Mouse (Mus musculus): ENCODE measurements around the gene Eps8l3.

Gene Eps8l3

DNA sequence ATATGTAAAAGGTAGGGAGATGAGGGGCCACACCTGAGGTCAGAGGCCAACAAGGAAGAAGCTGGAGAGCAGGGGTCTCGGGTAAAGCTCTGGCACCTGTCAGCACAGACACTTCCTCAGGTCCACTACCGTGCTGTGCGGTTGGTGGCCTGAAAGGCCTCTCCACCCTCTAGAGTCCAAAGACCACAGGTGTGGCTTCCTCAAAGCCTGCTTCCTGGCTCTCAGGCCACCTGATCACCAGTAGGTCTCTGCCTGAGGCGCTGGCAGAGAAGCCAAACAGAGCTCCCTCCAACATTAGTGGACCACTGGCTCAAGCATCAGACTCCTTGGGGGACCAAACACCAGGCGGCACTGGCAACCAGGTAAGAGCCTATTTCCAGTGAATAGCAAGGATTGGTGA lies at the start of gene Eps8l3:
Gene Eps8l3 (plus strand): TSS at position 225 of the 400 bp plus-strand sequence.
- DNase-seq (ENCODE audit: low spot score in 2 of 2) = no peak

- no peak for DNase-seq (ENCODE audit: low spot score in 2 of 2)
Observed at GRCm38 (mm10) chr3:107827873-107828405, 49.1 kb upstream of the Eps8l3 start.

DNA sequence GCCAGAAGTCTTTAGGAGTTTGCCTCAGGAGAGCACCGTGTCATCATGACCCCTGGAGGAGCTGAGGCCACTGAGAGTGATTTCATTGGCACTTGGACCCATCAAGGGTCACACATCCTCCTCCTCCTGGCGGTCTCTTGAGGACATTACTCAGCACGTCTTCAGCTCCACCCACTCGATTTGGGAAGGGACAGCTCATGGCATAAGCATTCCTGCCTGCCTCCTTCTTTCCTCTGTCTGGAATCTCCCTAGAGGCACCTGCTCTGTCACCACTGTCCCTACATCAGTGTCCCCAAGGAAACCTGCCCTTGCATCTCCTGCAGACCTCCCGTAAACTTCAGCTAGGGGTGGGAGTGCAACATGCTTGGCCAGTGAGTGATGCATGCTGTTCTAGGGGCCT lies 48.5 kb upstream of the Eps8l3 start:
- DNase-seq (ENCODE audit: low spot score in 2 of 2) = no peak

GRCm38 (mm10) chr3:107828997-107829396 lies 48.0 kb upstream of the Eps8l3 start:
- DNase-seq (ENCODE audit: low spot score in 2 of 2) = no peak

GRCm38 (mm10) chr3:107829625-107830024 lies 47.4 kb upstream of the Eps8l3 start:
- DNase-seq (ENCODE audit: low spot score in 2 of 2) = peak; percentile 45 to 69

DNA sequence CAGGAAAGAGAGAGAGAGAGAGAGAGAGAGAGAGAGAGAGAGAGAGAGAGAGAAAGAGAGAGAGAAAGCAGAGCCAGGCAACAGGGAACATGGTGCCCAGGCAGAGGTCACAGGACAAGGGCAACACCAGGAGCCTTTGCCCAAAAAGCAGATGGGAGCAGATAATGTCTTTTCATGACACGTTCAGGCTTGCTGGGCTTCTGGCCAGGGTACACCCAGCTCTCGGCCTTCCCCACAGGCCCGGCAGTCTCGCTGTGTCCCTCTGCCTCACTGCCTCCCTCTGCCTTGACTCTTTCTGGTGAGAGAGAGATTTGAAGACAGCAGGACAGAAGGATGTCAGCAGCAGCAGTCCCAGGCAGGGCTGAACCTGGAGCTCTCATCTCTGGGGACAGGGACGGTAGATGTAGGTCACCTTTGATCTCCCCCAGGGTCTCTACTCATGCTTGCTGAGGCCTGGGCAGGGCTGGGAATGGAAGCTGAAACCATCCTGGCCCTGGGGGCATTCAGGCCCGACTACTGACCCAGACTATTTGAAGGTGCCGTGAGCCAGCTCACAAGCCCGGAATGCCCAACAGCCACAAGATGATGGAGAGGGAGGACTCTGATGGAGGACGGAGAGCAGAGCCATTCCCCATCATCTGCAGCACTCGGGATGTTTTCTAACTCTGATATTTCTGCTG lies 45.0 kb upstream of the Eps8l3 start:
- peak in 1 of 2 experiments; percentile 58 for DNase-seq (ENCODE audit: low spot score in 2 of 2)

DNA sequence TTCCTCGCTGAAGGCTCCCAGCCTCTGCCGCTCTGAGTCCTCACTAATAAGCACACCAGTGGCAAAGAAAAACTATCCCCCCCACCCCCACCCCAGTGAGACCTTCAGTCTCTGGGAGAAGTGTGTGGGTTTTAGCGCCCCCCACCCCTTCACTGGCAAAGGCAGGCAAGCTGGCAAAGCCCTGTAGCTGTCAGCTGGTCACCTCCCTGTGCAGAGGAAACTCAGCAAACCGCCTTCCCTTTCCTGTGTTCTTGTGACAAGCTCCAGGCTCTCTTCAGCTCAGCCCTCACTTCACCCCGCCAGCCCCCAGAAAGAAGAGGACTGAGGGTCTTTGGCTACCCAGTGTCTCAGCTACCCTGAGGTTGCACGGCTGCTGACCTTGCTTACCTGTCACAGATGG lies 44.4 kb upstream of the Eps8l3 start:
- no peak for DNase-seq (ENCODE audit: low spot score in 2 of 2)

GRCm38 (mm10) chr3:107833370-107833769 lies 43.7 kb upstream of the Eps8l3 start:
- DNase-seq (ENCODE audit: low spot score in 2 of 2) = no peak

- no peak for DNase-seq (ENCODE audit: low spot score in 2 of 2)
Observed at GRCm38 (mm10) chr3:107833872-107834341, 43.1 kb upstream of the Eps8l3 start.

DNA sequence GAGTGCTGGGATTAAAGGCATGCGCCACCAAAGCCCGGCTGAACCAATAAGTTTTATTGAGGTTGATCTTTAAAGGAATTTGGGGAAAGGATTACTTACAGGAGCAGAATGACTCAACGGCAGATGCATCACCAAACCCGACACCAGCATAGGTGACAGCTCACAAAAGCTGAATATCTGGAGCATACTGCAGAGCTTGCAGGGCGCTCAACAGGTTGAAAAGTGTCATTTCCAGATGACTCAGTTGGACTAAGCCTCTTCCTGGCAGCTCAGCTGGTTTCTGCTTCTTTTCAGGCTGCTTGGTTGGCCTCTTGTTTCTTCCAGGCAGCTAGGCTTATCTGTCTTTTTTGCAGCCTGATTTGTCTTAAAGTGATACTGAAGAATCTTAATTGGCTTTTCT lies 41.7 kb upstream of the Eps8l3 start:
- no peak for DNase-seq (ENCODE audit: low spot score in 2 of 2)

- no peak for DNase-seq (ENCODE audit: low spot score in 2 of 2)
Observed at GRCm38 (mm10) chr3:107839855-107840254, 37.2 kb upstream of the Eps8l3 start.

GRCm38 (mm10) chr3:107840855-107841254 lies 36.2 kb upstream of the Eps8l3 start:
- no peak for DNase-seq (ENCODE audit: low spot score in 2 of 2)

DNA sequence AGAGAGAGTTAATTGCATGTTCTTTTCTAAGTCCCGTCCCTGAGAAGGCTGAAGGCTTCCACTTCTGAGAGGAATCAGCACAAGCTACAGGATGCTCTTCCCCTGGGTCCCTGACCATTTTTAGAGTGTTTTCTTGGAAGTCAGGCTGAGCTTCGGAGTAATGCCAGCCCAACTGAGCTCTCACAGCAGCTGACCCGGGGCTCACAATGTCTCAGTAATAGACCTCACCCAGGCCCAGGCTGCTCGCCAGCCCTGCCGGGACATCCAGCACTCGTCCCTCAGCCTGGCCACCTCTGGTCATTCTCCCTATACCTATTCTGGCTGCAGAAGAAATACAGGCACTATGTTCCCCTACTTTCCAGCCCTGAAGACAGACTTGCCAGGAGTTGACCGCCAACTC lies 35.7 kb upstream of the Eps8l3 start:
- peak in 1 of 2 experiments; percentile 50 for DNase-seq (ENCODE audit: low spot score in 2 of 2)

DNA sequence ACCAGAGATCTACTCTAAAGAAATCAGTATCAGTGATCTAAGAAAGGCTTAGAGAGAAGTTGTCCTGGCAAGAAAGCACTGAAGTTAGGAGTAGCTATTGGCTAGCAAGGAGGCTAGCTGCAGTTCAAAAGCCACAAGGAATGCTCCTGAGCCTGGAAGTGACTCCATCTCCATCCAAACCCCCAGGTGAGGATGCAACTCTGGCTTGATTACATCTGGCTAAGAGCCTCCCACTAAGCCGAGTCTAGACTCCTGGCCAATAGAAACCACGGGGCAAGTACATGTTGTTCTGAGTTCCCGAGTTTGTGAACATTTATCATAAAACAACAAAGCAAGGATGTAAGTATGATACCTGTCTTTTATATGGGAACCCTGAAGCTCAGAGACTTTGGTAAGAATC lies 33.6 kb upstream of the Eps8l3 start:
- no peak for DNase-seq (ENCODE audit: low spot score in 2 of 2)

DNA sequence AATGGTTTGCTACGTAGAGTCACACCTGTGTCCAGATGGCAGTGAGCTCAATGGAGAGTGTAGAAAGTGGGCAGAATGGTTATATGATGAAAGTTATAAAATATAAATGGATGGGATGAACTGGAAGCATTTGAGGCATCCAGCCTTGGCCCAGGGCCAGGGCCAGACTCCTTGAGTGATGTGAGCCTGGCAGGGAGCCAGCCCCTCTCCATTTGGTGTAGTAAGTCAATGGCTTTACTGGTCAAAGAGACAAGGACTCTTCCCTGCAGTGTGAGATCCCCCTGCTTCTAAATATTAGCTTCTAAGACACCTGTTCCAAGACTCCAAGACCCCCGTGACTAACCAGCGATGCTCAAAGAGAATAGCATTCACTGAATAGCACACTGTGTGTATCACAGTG lies 33.0 kb upstream of the Eps8l3 start:
- DNase-seq (ENCODE audit: low spot score in 2 of 2) = no peak

DNA sequence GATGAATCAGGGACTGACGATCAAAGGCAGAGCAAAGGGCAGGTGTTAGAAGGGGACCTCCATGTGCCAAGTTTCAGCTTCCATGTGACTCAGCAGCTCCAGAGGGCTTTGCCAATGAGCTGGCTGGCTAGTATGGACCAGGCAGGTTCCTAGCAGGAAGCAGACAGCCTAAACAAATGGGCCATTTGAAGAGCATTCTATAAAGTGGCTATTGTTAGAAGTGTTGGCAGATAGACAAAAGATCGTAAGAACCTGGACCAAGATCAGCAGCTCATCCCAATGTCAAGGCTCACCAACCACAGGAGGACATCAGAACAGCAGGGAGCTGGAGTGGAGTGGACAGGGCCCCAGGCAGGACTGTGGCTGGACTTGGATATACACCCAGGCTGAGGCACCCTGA lies 32.5 kb upstream of the Eps8l3 start:
- DNase-seq (ENCODE audit: low spot score in 2 of 2) = no peak

DNA sequence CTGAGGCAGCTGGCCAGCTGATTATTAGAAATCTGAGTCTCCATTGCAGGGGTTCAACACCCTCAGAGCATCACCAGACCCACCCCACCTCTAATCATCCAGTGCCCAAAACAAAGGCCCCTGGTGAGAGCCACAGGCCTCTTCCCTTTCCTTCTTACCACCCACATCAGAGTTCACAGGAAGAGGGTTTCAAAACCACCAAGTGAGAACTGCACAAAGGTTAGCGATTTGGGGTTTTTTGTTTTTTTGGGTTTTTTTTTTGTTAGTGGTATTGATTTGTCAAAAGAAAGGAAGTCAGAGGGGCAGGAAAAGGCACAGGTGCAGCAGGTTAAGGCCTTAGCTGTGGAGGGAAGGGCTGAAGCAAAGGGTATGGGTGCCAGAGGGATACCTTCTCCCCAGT lies 30.9 kb upstream of the Eps8l3 start:
- no peak for DNase-seq (ENCODE audit: low spot score in 2 of 2)

GRCm38 (mm10) chr3:107846835-107847234 lies 30.2 kb upstream of the Eps8l3 start:
- no peak for DNase-seq (ENCODE audit: low spot score in 2 of 2)

- DNase-seq (ENCODE audit: low spot score in 2 of 2) = no peak
Observed at GRCm38 (mm10) chr3:107848126-107848525, 28.9 kb upstream of the Eps8l3 start.

- DNase-seq (ENCODE audit: low spot score in 2 of 2) = no peak
Observed at GRCm38 (mm10) chr3:107849000-107849692, 27.9 kb upstream of the Eps8l3 start.

DNA sequence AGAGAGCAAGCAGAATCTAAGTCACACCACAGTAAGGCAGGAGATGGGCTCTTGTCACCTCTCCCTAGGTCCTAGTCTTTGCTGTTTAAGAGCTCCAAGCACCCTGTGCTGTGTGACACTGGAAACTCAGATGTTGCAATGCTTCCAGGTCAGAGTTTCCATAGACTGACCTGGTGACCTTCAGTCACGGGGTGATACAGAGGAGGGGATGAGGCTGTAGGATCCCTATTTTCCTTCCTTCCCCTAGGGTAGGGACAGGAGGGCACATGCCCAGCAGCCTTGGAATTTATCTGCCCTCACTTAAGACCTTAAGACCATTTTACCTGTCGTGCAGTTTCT lies 27.4 kb upstream of the Eps8l3 start:
- DNase-seq (ENCODE audit: low spot score in 2 of 2) = no peak

DNA sequence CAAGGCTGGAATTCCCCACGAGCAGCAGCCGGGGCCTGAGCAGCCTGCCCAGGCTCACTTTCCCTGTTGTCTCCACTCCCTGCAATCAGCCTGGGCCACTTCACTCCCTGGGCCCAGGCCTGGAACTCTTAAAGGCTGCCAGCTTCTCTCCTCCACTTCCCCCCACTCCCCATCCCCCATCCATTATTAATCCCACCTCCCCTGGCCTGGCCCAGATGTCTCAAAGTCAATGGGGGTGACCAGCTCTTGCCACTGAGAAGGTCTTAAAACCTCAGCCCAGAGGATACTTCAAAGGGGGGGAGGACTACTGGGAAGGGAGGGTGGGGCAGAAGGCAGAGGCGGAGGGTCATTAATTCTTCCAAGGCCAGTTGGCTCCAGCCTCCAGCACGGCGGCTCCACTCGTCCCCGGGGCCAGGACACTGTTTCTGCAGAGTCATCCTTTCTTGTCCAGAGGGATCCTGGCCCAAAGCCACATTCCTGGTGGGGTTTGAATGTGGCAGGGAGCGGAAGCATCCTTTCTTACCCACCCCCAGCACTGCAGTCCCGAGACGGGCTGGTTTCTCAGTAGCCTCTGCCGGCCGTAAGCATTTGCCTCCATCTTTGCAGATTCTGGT lies 26.5 kb upstream of the Eps8l3 start:
- peak; percentile 70 to 72 for DNase-seq (ENCODE audit: low spot score in 2 of 2)

DNA sequence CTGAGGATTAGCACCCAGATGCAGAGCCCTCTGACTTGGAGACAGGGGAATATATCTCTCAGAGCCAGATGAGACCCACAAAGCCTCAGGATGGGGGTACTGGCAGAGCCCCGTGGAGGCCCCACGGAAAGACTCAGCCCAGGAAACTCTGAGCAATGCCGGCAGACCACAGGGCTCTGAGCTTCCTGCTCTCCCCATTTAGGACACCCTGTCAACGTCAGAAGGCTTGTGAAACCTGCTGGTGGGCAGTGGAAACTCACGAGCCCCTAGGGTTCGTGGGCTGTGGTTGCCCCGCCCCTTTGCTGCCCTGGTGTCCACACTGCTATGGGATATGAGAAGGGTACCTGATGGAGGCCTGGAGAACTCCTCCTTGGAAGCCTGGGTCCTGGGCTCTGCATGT lies 24.2 kb upstream of the Eps8l3 start:
- DNase-seq (ENCODE audit: low spot score in 2 of 2) = no peak

Data from urinary bladder, postnatal 4 days (tissue).